Mouse (Mus musculus): ENCODE data around the gene Macf1.

Macf1 gene

GRCm38 (mm10) chr4:123438414-123438813, 245.7 kb downstream of the Macf1 start:
- no peak for DNase-seq (ENCODE audit: low spot score)

- no peak for DNase-seq (ENCODE audit: low spot score)
Measured at GRCm38 (mm10) chr4:123433171-123433570, 251.0 kb downstream of the Macf1 start.

DNA sequence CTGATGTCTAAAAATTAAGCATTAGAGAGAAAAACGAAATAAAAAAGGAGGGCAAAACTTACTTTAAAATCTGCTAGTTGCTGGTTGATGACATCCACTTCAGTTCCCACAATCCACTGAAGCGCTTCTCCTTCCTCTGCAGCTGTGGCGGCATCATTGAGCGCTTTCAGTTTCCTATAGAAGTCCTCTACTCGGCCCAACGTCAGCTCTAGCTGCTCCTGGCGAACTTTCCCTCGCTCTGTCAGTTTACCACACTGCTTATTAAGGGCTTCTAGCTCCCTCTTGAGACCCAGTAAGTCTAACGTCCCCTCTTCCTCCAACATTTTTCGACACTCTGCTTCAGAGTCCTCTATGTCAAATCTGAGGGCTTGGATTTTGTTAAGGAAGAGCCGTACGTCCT, 252.2 kb downstream of the Macf1 start:
- DNase-seq (ENCODE audit: low spot score): no peak

DNA sequence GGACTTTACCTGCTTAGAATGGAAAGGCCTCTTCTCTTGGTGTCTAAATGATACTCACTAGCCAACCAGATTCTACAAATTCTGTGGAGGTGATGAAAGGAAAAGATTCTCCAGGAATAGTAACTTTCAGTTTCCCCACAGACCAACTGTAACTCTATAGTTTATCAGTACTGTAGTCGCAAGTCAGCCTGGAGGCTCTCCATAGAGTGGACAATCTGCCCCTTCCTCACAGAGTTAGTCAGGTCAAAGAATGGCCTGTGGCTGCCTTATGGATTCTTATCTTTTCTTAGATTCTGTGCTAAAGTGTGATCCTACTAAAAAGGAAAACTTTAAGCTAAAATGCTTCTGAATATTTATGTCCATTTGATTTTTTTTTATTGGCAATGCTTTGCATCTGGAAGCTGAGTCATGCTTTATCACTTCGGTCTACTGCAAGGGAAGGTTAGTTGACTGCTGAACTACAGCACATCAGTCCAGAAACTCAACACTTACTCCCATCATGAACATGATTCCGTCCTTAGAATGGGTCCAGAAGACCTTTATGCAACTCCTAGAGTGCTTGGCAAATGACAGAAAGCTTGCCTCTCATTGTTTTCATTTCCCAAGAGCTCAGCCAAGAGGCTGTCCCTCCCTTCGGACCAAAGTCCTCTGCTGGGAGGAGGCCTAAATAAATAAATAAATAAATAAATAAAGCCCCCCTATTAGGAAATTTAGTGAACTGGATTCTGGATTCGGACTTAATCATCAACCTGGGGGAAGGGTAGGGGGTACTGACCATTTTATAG, 256.1 kb downstream of the Macf1 start:
- DNase-seq (ENCODE audit: low spot score): no peak

GRCm38 (mm10) chr4:123427271-123427899, 256.8 kb downstream of the Macf1 start:
- no peak for DNase-seq (ENCODE audit: low spot score)

DNA sequence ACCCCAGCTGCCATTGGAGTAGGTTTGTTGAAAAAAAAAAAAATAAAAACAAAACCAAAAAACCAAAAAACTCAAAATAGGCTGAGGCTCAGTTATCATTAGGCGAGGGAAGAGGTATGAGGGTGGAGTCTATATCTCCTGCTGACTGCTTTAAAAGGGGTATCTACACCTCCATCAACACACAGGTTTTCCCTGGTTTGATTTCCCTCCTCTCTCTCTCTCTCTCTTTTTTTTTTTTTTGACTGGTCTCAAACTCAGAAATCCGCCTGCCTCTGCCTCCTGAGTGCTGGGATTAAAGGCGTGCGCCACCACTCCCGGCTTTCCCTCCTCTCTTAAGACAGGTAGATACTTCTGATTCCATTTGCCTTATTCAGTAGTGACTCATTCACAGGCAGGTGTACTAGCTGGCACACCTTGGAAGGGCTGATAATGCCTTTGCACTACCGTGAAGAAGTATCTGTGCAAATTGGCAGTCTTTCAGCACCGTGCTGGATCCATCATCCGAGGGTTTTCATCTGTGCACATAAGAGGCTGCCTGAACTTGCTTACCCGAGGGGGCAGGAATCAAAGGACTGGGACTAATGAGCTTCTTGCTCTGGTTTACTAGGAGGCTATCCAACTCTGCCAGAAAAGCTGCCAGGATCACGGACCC, 257.6 kb downstream of the Macf1 start:
- no peak for DNase-seq (ENCODE audit: low spot score)

DNA sequence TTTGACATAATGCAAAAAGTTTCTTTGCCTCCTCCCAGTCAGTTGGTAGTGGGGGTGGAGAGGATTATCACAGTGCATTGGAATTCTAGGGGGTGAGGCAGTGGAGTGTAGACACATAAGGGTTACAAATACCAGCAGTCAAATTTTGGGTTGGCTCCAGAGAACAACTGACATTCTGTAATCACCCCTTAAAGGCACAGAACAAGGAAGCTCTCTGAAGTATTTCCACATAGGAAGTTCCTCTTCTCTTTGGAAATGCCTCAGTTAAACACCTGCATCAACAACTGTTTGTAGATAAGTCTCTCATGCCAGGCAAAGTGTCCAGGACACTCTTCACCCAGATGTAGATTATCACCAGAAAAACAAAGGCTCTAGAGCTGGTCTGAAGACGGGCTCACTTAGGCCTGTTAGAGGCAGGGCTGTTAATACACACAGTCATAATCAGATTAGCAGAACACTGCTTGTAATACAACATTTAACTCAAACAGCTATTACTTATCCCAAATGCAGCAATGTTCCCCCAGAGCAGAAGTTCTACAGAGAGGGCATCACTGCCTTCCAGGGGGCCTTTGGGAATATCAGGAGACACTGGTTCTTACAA, 258.4 kb downstream of the Macf1 start:
- no peak for DNase-seq (ENCODE audit: low spot score)

- no peak for DNase-seq (ENCODE audit: low spot score)
Measured at GRCm38 (mm10) chr4:123424050-123424449, 260.1 kb downstream of the Macf1 start.

DNA sequence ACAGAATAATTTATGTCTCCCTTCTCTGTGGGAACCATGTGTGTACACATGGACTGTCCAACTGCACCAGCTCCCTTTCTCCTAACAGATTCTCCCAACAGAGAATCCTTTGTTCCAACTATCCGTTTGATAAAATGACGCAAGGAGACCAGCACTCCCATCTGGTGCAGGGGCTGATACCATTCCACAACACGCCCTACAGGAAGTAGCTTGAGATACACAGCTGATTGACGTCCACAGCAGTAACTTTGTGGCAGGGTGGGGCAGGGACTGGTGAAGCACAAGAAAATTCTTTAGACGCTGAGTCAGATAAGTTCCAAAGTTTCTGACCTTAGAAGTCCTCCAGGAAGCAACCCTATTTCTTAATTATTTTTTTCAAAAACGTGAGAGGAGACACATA, 261.3 kb downstream of the Macf1 start:
- peak; percentile 32 for DNase-seq (ENCODE audit: low spot score)

- DNase-seq (ENCODE audit: low spot score): no peak
Measured at GRCm38 (mm10) chr4:123418032-123418431, 266.1 kb downstream of the Macf1 start.

- DNase-seq (ENCODE audit: low spot score): no peak
Measured at GRCm38 (mm10) chr4:123417478-123417877, 266.7 kb downstream of the Macf1 start.

- no peak for DNase-seq (ENCODE audit: low spot score)
Measured at GRCm38 (mm10) chr4:123416829-123417228, 267.3 kb downstream of the Macf1 start.

GRCm38 (mm10) chr4:123415566-123415965, 268.6 kb downstream of the Macf1 start:
- DNase-seq (ENCODE audit: low spot score): no peak

DNA sequence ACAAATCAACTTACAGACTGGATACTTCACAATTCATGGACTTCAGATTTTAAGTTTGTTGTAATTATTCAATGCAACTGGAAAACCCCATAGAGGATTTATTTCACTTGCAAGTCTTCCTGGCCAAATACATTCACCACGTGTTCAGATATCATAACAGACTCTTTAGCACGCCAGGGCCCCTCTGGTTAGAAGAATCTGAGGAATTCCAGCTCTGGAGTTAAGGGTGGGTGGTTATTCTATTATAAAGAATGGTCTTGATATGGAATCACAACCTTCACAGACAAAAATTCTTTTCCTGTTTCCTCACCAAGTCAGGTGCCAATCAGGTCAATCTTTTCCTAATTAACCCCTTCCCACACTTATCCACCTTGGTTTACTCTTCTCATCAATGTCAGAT, 270.3 kb downstream of the Macf1 start:
- no peak for DNase-seq (ENCODE audit: low spot score)

DNA sequence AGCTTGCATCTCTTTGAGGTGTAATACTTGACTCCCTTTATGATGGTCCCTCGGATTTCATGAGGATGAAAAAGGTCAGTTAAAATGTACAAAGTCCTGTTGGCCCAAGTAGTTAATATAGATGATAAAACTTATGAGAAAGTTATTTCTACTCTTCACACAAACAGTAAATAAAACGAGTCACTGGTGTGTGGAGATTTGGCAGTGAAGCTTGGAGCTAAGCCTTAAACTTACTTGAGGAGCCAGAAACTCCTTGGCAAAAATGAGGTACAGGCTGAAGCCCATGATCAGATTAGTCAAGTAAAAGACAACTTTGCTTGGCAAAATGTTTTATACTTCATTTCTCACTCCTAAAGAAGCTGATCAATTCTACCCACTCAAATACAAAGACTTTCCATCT, 271.2 kb downstream of the Macf1 start:
- no peak for DNase-seq (ENCODE audit: low spot score)

- no peak for DNase-seq (ENCODE audit: low spot score)
Measured at GRCm38 (mm10) chr4:123412528-123412878, 271.7 kb downstream of the Macf1 start.

DNA sequence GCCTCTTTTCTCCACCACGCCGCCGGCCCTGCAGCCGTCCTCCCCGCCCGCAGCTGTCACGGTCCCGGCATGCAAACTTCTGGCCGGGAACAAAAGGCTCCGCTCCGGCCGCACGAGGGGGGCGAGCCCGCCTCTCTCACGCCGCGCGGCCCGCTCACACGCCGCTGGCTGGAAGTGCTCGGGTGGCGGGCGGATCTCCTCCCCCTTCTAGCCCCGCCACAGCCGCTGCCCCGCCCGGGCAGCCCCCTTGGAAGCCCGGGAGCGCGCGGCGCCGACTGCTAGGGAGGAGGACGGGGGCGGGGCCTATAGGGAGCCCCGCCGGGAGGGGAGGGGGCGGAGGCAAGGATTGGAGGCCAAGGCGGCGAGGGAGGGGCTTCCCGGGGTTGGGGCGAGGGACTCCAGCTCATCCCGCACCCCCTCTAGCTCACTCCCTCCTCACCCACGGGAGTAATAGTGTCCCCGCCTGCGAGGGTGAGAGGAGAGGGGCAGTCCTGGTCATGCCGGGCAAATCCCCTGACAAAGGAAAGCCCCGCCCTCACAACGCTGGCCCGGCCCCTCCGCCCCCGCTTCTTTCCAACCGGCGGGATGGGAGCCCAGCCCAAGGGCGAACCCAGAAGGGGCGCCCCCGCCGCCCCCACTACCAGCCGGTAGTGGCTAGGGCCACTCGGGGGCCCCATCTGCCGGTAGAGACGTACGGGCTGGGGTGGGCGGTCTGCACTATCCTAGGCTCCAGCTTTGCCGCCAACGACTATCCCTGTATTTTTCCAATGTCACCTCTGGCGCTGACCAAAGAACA, 272.2 kb downstream of the Macf1 start:
- DNase-seq (ENCODE audit: low spot score): peak; percentile 65

DNA sequence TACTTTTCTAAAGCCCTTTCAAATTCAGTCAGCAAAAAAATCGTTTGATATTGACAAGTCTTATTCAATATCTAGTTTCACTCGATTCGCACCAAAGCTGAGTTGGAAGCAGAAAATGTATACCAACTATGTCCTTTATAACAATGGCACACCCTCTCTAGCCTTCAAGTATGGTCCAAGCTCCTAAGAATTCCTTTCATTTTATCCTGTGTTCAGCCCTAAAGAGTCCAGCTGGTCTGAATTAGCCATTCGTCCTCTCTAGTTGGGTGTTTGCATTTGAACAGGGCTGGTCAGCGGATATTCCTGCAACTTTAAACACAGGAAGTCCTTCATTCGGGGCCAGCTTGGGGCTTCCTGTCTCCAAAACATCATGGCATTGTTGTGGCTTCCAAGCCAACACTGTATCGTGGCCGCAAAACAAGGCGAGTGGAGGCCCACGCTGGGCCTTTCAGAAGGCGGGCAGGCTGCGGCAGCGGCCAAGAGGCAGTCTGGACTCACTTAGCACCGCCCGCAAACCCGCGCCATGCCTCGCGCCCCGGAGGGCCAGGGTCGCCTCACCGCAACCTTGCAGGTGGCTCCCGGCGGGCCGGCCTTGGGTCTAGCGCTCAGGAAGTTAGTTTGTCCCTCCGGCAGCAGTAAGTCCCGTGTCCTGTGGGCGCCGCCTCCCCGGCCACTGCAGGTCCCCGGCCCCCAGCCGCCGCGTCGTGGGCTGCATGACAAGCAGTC, 273.0 kb downstream of the Macf1 start:
- DNase-seq (ENCODE audit: low spot score): no peak

DNA sequence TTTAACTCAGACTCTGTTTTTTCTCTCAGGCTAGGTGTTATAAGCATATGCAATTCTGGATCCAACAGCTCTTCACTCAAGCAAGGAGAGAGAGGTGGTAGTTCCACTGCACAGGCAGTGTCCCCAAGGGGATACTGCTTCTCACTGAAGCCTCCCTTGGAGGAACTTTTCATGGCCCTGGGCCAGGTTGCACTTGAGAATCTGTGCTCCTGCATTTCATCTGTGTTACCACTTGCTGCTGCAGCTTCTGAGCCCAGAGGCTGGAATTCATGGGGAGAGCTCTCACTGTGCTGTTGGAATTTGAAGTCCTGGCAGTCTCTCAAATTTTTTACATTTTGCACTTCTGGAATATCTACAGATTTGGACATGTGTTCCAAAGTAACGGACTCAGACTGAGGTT, 274.4 kb downstream of the Macf1 start:
- no peak for DNase-seq (ENCODE audit: low spot score)

- DNase-seq (ENCODE audit: low spot score): no peak
Measured at GRCm38 (mm10) chr4:123409034-123409692, 275.0 kb downstream of the Macf1 start.

GRCm38 (mm10) chr4:123407792-123408191, 276.4 kb downstream of the Macf1 start:
- DNase-seq (ENCODE audit: low spot score): no peak
